Mouse (Mus musculus) forebrain, embryonic 15.5 days (tissue): ENCODE results near the gene Rab11fip2. TPM values are rescaled to one million over a fixed set of nuclear protein-coding genes. Genes with fewer than 3 reads are reported as not detected.

Experiments
- ATAC-seq: fragments of 200-750 bp; cut with Nextera tagmentation; replicated peaks from 2 replicates; pipeline ENCODE4 v1.8.0; 2017; ENCODE audit warnings: mild to moderate bottlenecking, moderate TSS enrichment, moderate library complexity
- H3K27ac ChIP-seq: fragments of 300-500 bp; sonication (generic); replicated peaks from 2 replicates; pipeline ENCODE4 v1.5.1; 2015; ENCODE audit warnings: mild to moderate bottlenecking, inconsistent platforms
- H3K27me3 ChIP-seq: fragments of 300-500 bp; sonication (generic); 2 replicates; pipeline ENCODE4 v1.6.1; 2015; ENCODE audit warnings: inconsistent platforms
- H3K36me3 ChIP-seq: fragments of 300-500 bp; sonication (generic); 2 replicates; pipeline ENCODE4 v1.6.1; 2015; ENCODE audit warnings: mild to moderate bottlenecking, inconsistent platforms
- H3K4me1 ChIP-seq: fragments of 300-500 bp; sonication (generic); 2 replicates; pipeline ENCODE4 v1.6.1; 2015; ENCODE audit warnings: inconsistent platforms
- H3K4me2 ChIP-seq: fragments of 300-500 bp; sonication (generic); replicated peaks from 2 replicates; pipeline ENCODE4 v1.6.1; 2015; ENCODE audit warnings: mild to moderate bottlenecking, inconsistent platforms
- H3K4me3 ChIP-seq: fragments of 300-500 bp; sonication (generic); 2 replicates; pipeline ENCODE4 v1.5.1; 2015; ENCODE audit warnings: mild to moderate bottlenecking, inconsistent platforms
- H3K9ac ChIP-seq: fragments of 300-500 bp; sonication (generic); replicated peaks from 2 replicates; pipeline ENCODE4 v1.6.1; 2015; ENCODE audit warnings: mild to moderate bottlenecking, inconsistent platforms
- H3K9me3 ChIP-seq: fragments of 300-500 bp; sonication (generic); 2 replicates; pipeline ENCODE4 v1.6.1; 2016; ENCODE audit warnings: inconsistent platforms
- whole genome bisulfite sequencing: fragments of 180-500 bp; shearing (Covaris S2); methylation state at CpG from one replicate; pipeline ENCODE4 v1.1.7; 2015; ENCODE audit warnings: mixed read lengths; 5-methylcytosine and 5-hydroxymethylcytosine counted together
- polyA plus RNA-seq: library from polyadenylated mRNA; unstranded; fragments of >200 nt; fragmentation: Nextera tagmentation; extraction: Ambion mirVana; gene quantifications from 2 replicates; pipeline ENCODE4 v1.2.1, GENCODE M21; 2015

The Rab11fip2 gene
- polyA plus RNA-seq, 1 experiment from 2014 or later, result 12.6 TPM

GRCm38 (mm10) chr19:59905296-59906081 is 38.0 kb downstream of the Rab11fip2 start:
- Histone ChIP-seq H3K27ac (no peak overlapping the region), H3K9me3 (no peaks in the 10 kb centered on the region), H3K36me3 (peaks cover 12% of the 10 kb centered on the region), H3K4me2 (no peak overlapping the region), H3K4me1 (no peaks in the 10 kb centered on the region), H3K4me3 (no peak overlapping the region), H3K9ac (no peak overlapping the region), H3K27me3 (no peaks in the 10 kb centered on the region)
- no peak for ATAC-seq
- WGBS, result 58% methylated on average over 1 of the region's 1 CpGs

GRCm38 (mm10) chr19:59899965-59900364 is 43.5 kb downstream of the Rab11fip2 start:
- no peaks in the 10 kb centered on the region for H3K4me1 ChIP-seq
- WGBS, result 92% methylated on average over 4 of the region's 4 CpGs
- no peak for ATAC-seq

GRCm38 (mm10) chr19:59898301-59898700 is 45.2 kb downstream of the Rab11fip2 start:
- Histone ChIP-seq H3K27ac (no peak overlapping the region), H3K9ac (no peak overlapping the region), H3K9me3 (no peaks in the 10 kb centered on the region), H3K36me3 (0 out of 2 replicates have a peak, but pooled peaks cover 2% of the 10 kb centered on the region), H3K4me2 (no peak overlapping the region), H3K4me3 (no peak overlapping the region), H3K27me3 (no peaks in the 10 kb centered on the region), H3K4me1 (no peaks in the 10 kb centered on the region)
- no peak for ATAC-seq
- WGBS, result 88% methylated on average over 4 of the region's 4 CpGs

More at GRCm38 (mm10) chr19:59899965-59900364, 43.5 kb downstream of the Rab11fip2 start:
- no peak overlapping the region for H3K9ac ChIP-seq
- no peaks in the 10 kb centered on the region for H3K27me3 ChIP-seq
- H3K4me3 ChIP-seq, result no peak overlapping the region
- no peak overlapping the region for H3K4me2 ChIP-seq
- H3K36me3 ChIP-seq, result 0 out of 2 replicates have a peak, but pooled peaks cover under 1% of the 10 kb centered on the region
- no peak overlapping the region for H3K27ac ChIP-seq
- H3K9me3 ChIP-seq, result no peaks in the 10 kb centered on the region

GRCm38 (mm10) chr19:59889383-59889782 is 54.1 kb downstream of the Rab11fip2 start:
- Histone ChIP-seq H3K27ac (no peak overlapping the region), H3K9ac (no peak overlapping the region), H3K36me3 (no peaks in the 10 kb centered on the region), H3K9me3 (no peaks in the 10 kb centered on the region), H3K4me2 (no peak overlapping the region), H3K27me3 (no peaks in the 10 kb centered on the region), H3K4me3 (no peak overlapping the region), H3K4me1 (no peaks in the 10 kb centered on the region)
- 59% methylated on average over 4 of the region's 4 CpGs for WGBS
- no peak for ATAC-seq

- H3K36me3 ChIP-seq, result no peaks in the 10 kb centered on the region
- no peak for ATAC-seq
- no peaks in the 10 kb centered on the region for H3K9me3 ChIP-seq
- no peaks in the 10 kb centered on the region for H3K4me1 ChIP-seq
- no peak overlapping the region for H3K9ac ChIP-seq
- H3K27me3 ChIP-seq, result no peaks in the 10 kb centered on the region
- H3K4me3 ChIP-seq, result no peak overlapping the region
- H3K27ac ChIP-seq, result no peak overlapping the region
- no peak overlapping the region for H3K4me2 ChIP-seq
- WGBS, result 65% methylated on average over 2 of the region's 2 CpGs
Measured at GRCm38 (mm10) chr19:59888846-59889245, 54.6 kb downstream of the Rab11fip2 start.

- whole genome bisulfite sequencing, result 38% methylated on average over 2 of the region's 2 CpGs
- Histone ChIP-seq H3K36me3 (no peaks in the 10 kb centered on the region), H3K4me2 (no peak overlapping the region), H3K4me3 (no peak overlapping the region), H3K9ac (no peak overlapping the region), H3K9me3 (no peaks in the 10 kb centered on the region), H3K4me1 (no peaks in the 10 kb centered on the region), H3K27ac (no peak overlapping the region), H3K27me3 (no peaks in the 10 kb centered on the region)
- no peak for ATAC-seq
Measured at GRCm38 (mm10) chr19:59887866-59888265, 55.6 kb downstream of the Rab11fip2 start.

GRCm38 (mm10) chr19:59885301-59885700 is 58.2 kb downstream of the Rab11fip2 start:
- Histone ChIP-seq H3K9ac (no peak overlapping the region), H3K4me1 (no peaks in the 10 kb centered on the region), H3K27me3 (no peaks in the 10 kb centered on the region), H3K4me3 (no peak overlapping the region), H3K4me2 (no peak overlapping the region), H3K9me3 (no peaks in the 10 kb centered on the region), H3K36me3 (no peaks in the 10 kb centered on the region), H3K27ac (no peak overlapping the region)
- WGBS, result 88% methylated on average over 2 of the region's 2 CpGs
- ATAC-seq, result no peak

- ATAC-seq, result no peak
Measured at GRCm38 (mm10) chr19:59877238-59877637, 66.2 kb downstream of the Rab11fip2 start.

GRCm38 (mm10) chr19:59866666-59867065 is 76.8 kb downstream of the Rab11fip2 start:
- Histone ChIP-seq H3K27me3 (peaks cover 5% of the 10 kb centered on the region; the same call in 1 of the 2 replicates), H3K4me3 (no peak overlapping the region), H3K9me3 (no peaks in the 10 kb centered on the region), H3K4me1 (peaks cover 11% of the 10 kb centered on the region), H3K4me2 (no peak overlapping the region), H3K9ac (no peak overlapping the region), H3K27ac (no peak overlapping the region), H3K36me3 (no peaks in the 10 kb centered on the region)
- WGBS, result 19% methylated on average over 9 of the region's 9 CpGs
- ATAC-seq, result peak; percentile 94

More at GRCm38 (mm10) chr19:59877238-59877637, 66.2 kb downstream of the Rab11fip2 start:
- Histone ChIP-seq H3K9me3 (no peaks in the 10 kb centered on the region), H3K4me1 (no peaks in the 10 kb centered on the region), H3K36me3 (no peaks in the 10 kb centered on the region), H3K4me2 (no peak overlapping the region), H3K27ac (no peak overlapping the region), H3K4me3 (no peak overlapping the region), H3K9ac (no peak overlapping the region), H3K27me3 (no peaks in the 10 kb centered on the region)
- WGBS, result 96% methylated on average over 2 of the region's 2 CpGs

- Histone ChIP-seq H3K4me2 (no peak overlapping the region), H3K4me1 (peaks cover 11% of the 10 kb centered on the region), H3K9ac (no peak overlapping the region), H3K36me3 (no peaks in the 10 kb centered on the region), H3K27ac (no peak overlapping the region), H3K27me3 (peaks cover 5% of the 10 kb centered on the region; the same call in 1 of the 2 replicates), H3K4me3 (no peak overlapping the region), H3K9me3 (no peaks in the 10 kb centered on the region)
- no peak for ATAC-seq
Measured at GRCm38 (mm10) chr19:59862423-59862822, 81.0 kb downstream of the Rab11fip2 start.

- Histone ChIP-seq H3K9me3 (no peaks in the 10 kb centered on the region), H3K4me1 (no peaks in the 10 kb centered on the region), H3K27me3 (peaks cover 5% of the 10 kb centered on the region; the same call in 1 of the 2 replicates), H3K4me3 (no peak overlapping the region), H3K4me2 (no peak overlapping the region), H3K9ac (no peak overlapping the region), H3K36me3 (no peaks in the 10 kb centered on the region), H3K27ac (no peak overlapping the region)
- ATAC-seq, result no peak
- WGBS, result 66% methylated on average over 3 of the region's 3 CpGs
Measured at GRCm38 (mm10) chr19:59860799-59861198, 82.7 kb downstream of the Rab11fip2 start.

- Histone ChIP-seq H3K9ac (no peak overlapping the region), H3K36me3 (no peaks in the 10 kb centered on the region), H3K9me3 (no peaks in the 10 kb centered on the region), H3K27ac (no peak overlapping the region), H3K4me3 (no peak overlapping the region), H3K4me2 (no peak overlapping the region), H3K27me3 (no peaks in the 10 kb centered on the region), H3K4me1 (peaks cover 8% of the 10 kb centered on the region; the same call in 1 of the 2 replicates)
- ATAC-seq, result no peak
- WGBS, result 31% methylated on average over 3 of the region's 3 CpGs
Measured at GRCm38 (mm10) chr19:59853061-59853460, 90.4 kb downstream of the Rab11fip2 start.
